Mouse (Mus musculus): ENCODE data around the gene Gpr3. TPM values are rescaled to one million over a fixed set of nuclear protein-coding genes. Genes with fewer than 3 reads are reported as not detected.

The Gpr3 gene
- polyA plus RNA-seq, 1 experiment from 2014 or later = 0.34 TPM

DNA sequence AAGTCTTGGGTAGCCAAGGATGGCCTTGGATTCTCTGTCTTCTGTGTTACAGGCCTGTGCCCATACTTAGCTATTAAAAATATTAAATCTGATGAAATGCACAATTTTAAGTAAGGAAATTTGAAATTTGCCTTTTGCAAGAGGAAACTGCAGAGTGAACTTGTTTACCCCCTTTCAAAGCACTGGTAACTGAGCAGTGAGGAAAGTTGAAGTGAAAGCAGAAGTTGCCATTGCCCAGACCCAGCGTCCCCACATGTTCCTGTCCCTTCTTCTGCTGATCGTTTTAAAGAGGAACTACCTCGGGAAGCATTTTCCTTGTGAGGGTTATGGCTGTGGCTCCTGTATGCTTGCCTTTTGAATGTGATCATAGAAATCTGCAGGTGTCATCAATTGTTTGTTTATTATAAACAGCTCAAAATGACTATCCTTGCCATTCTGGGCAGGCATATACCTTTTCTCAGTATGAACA, 42.2 kb downstream of the Gpr3 start:
- WGBS = 77% methylated on average over 3 of the region's 3 CpGs
- H3K4me3 ChIP-seq = no peak overlapping the region
- H3K4me2 ChIP-seq = 0 out of 2 replicates have a peak overlapping the region, but pooled peaks have one; percentile 6
- H3K9me3 ChIP-seq (replicated peaks) = no peaks in the 10 kb centered on the region
- H3K36me3 ChIP-seq = no peaks in the 10 kb centered on the region
- ATAC-seq (replicated peaks; ENCODE audit: insufficient number of reproducible peaks, insufficient read depth, low FRiP score, low read depth) = no peak
- no peaks in the 10 kb centered on the region for H3K27me3 ChIP-seq
- peak overlapping the region; percentile 67 for H3K27ac ChIP-seq
- peaks cover 65% of the 10 kb centered on the region for H3K4me1 ChIP-seq (replicated peaks)
- no peak overlapping the region for H3K9ac ChIP-seq

DNA sequence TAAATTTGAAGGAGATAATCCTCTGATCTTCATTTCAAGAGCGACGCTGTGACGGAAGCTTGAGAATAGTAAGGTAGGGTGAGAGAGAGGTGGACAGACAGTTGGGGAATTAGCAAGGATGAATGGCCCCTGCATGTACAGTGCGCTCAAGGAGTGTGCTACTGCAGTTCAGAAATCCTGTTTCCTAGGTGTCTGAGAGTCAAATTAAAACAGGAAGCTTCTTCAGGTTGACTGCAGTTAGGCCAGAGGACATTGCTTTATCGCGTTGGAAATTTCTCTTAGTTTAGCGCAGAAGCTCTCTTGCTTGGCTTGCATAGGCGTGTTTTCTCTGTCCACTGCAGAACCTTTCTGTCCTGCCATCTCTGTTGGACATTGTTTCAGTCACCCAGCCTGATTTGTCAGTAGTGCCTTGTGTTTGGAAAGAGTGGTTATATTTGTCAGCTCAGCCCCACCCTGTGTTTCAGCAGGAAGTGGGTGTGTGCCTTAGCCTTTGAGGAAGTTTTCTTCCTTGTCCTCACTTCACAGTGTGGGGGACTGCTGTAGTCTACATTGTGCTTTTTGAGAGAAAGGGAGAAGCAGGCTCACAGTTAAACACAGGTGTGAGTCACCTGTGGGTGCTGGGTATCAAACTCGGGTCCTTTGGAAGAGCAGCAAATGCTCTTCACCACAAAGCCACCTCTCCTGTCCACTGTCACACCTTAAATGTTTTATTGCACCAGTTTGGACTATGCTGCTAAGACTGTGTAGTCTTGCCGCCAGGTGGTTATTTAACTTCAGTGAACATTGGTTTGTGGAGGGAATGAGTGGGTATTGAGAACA, 42.9 kb downstream of the Gpr3 start:
- ATAC-seq (replicated peaks; ENCODE audit: insufficient number of reproducible peaks, insufficient read depth, low FRiP score, low read depth) = no peak
- 0 out of 2 replicates have a peak overlapping the region, but pooled peaks have one; percentile 19 for H3K4me2 ChIP-seq
- no peaks in the 10 kb centered on the region for H3K36me3 ChIP-seq
- H3K4me1 ChIP-seq (replicated peaks) = peaks cover 62% of the 10 kb centered on the region
- H3K27ac ChIP-seq = peak overlapping the region; percentile 67
- no peaks in the 10 kb centered on the region for H3K27me3 ChIP-seq
- 0 out of 2 replicates have a peak overlapping the region, but pooled peaks have one; percentile 10 for H3K9ac ChIP-seq
- whole genome bisulfite sequencing = 63% methylated on average over 10 of the region's 10 CpGs
- H3K9me3 ChIP-seq (replicated peaks) = no peaks in the 10 kb centered on the region
- no peak overlapping the region for H3K4me3 ChIP-seq

DNA sequence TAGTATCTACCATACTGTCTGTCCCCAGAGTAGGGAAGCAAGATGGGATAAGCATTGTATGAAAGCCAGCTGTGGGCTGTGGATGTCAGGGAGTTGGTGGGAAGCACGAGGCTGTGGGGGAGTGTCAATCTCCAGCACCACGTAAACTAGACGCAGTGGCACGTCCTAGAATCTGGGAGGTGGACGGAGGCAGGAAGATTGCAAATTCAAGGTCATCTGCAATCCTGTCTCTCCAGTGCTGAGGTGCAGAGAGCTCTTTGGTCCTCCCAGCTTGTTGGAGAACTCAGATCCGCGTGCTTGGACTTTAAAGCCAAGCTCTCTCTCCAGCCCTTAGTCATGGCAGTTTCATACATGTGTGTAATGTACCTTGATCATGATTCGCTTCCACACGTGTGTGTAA, 45.6 kb downstream of the Gpr3 start:
- ATAC-seq (replicated peaks; ENCODE audit: insufficient number of reproducible peaks, insufficient read depth, low FRiP score, low read depth) = no peak
- peaks cover 45% of the 10 kb centered on the region for H3K4me1 ChIP-seq (replicated peaks)
- peak overlapping the region; percentile 51 for H3K27ac ChIP-seq
- H3K9me3 ChIP-seq (replicated peaks) = no peaks in the 10 kb centered on the region
- no peak overlapping the region for H3K4me2 ChIP-seq
- no peak overlapping the region for H3K9ac ChIP-seq
- no peak overlapping the region for H3K4me3 ChIP-seq
- H3K27me3 ChIP-seq = no peaks in the 10 kb centered on the region
- 53% methylated on average over 9 of the region's 9 CpGs for WGBS
- no peaks in the 10 kb centered on the region for H3K36me3 ChIP-seq

DNA sequence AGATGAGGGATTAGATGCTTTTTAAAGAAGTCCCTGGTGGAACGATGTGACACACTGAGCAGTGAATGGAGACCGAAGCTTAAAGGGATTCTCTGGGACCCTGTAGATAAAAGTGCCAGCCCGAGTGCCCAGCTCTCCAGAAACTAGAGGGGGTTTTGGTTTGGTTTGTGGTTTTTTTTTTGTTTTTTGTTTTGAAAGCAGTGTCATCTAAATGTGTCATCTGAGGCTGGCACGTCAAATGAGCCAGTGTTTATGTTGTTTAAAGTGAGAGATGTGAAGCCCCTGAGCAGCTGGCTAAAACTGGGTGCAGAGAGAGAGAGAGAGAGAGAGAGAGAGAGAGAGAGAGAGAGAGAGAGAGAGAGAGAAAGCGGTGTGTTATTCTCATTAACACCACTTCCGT, 50.1 kb downstream of the Gpr3 start:
- 73% methylated on average over 6 of the region's 6 CpGs for WGBS
- Histone ChIP-seq H3K27ac (no peak overlapping the region), H3K36me3 (no peaks in the 10 kb centered on the region), H3K4me2 (no peak overlapping the region), H3K4me3 (no peak overlapping the region), H3K9me3 (replicated peaks) (no peaks in the 10 kb centered on the region), H3K4me1 (replicated peaks) (peaks cover 50% of the 10 kb centered on the region), H3K27me3 (no peaks in the 10 kb centered on the region), H3K9ac (no peak overlapping the region)
- no peak for ATAC-seq (replicated peaks; ENCODE audit: insufficient number of reproducible peaks, insufficient read depth, low FRiP score, low read depth)

DNA sequence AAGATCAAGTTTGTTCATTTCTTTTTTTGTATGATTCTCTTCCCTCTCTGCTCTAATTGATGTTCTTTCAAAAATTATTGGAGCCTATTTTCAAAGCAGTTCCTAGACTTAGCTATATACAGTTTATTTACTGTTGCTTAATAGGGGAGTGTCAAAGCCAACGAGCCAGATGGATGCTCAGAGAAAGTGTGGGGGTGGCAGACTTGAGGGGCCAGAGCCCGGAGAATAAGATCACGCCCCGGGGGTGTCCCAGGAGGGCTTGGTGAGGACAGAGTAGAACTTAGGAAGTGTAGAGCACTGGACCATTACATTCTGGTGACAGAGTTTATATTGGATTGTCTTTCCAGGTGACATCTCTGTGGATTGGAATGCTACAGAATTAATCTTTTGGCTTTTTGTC, 51.5 kb downstream of the Gpr3 start:
- H3K9ac ChIP-seq = no peak overlapping the region
- H3K9me3 ChIP-seq (replicated peaks) = no peaks in the 10 kb centered on the region
- H3K4me3 ChIP-seq = no peak overlapping the region
- H3K4me1 ChIP-seq (replicated peaks) = peaks cover 49% of the 10 kb centered on the region
- ATAC-seq (replicated peaks; ENCODE audit: insufficient number of reproducible peaks, insufficient read depth, low FRiP score, low read depth) = no peak
- 75% methylated on average over 4 of the region's 4 CpGs for WGBS
- no peak overlapping the region for H3K4me2 ChIP-seq
- H3K27me3 ChIP-seq = no peaks in the 10 kb centered on the region
- no peak overlapping the region for H3K27ac ChIP-seq
- H3K36me3 ChIP-seq = no peaks in the 10 kb centered on the region

DNA sequence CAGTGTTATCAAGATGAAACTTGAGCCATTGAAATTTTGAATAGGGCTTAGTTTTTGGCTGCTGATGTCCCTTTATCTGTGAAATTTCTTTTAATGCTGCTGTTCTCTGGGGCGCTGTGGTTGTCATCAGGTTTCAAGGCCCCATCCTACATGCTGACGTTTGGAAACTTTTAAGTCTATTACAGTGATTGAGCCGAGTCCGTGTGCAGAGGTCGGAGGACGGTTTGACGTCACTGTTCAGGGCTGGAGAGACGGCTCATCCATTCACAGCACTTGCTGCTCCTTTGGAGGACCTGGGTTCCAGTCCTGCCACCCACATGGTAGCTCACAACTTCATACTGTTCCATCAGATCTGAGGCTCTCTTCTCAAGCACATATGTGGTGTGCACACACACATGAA, 52.1 kb downstream of the Gpr3 start:
- no peaks in the 10 kb centered on the region for H3K9me3 ChIP-seq (replicated peaks)
- H3K4me1 ChIP-seq (replicated peaks) = peaks cover 47% of the 10 kb centered on the region
- H3K4me3 ChIP-seq = no peak overlapping the region
- H3K9ac ChIP-seq = no peak overlapping the region
- ATAC-seq (replicated peaks; ENCODE audit: insufficient number of reproducible peaks, insufficient read depth, low FRiP score, low read depth) = no peak
- no peak overlapping the region for H3K27ac ChIP-seq
- H3K4me2 ChIP-seq = no peak overlapping the region
- no peaks in the 10 kb centered on the region for H3K27me3 ChIP-seq
- H3K36me3 ChIP-seq = no peaks in the 10 kb centered on the region
- whole genome bisulfite sequencing = 87% methylated on average over 8 of the region's 8 CpGs

DNA sequence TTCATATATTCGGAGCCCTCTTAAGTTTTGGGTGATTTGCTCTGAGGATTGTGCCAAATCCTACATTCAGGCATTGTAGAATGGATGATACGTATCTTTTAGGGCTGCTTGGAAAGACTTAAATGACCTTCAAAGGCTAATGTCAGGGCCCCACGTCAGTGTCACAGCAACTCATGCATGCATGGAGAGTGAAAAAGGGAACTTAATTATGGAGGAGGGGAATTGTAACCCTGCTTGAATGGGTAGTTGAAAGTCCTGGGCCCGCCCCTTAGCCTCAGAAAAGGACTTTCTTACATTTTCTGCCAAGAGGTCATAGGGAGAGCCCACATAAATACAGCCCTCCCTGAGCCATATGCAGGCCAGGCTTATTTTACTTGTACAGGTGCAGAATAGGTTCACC, 52.7 kb downstream of the Gpr3 start:
- H3K36me3 ChIP-seq = no peaks in the 10 kb centered on the region
- no peak overlapping the region for H3K4me2 ChIP-seq
- H3K4me3 ChIP-seq = no peak overlapping the region
- peaks cover 47% of the 10 kb centered on the region for H3K4me1 ChIP-seq (replicated peaks)
- ATAC-seq (replicated peaks; ENCODE audit: insufficient number of reproducible peaks, insufficient read depth, low FRiP score, low read depth) = no peak
- no peaks in the 10 kb centered on the region for H3K9me3 ChIP-seq (replicated peaks)
- 76% methylated on average over 4 of the region's 4 CpGs for WGBS
- H3K27ac ChIP-seq = peak overlapping the region; percentile 23; the same call in 1 of the 2 replicates
- no peak overlapping the region for H3K9ac ChIP-seq
- no peaks in the 10 kb centered on the region for H3K27me3 ChIP-seq

Small RNA genes within 50 kb of the gene (microRNA-seq; reads per million reads assigned to microRNA genes)
- 2.7 reads per million, percentile 9 among the genes with 10 or more reads in this experiment for gene Mir7017

Other genes starting within 250 kb of the Gpr3 start
- 0.42 and 1.0 TPM in 2 replicates for gene Fgr, start 238.4 kb downstream of the Gpr3 start, polyA plus RNA-seq (2015; fragmentation: Nextera tagmentation; extraction: Ambion mirVana)
- 6.3 and 8.5 TPM in 2 replicates for gene Ahdc1, start 201.3 kb downstream of the Gpr3 start, polyA plus RNA-seq (2015; fragmentation: Nextera tagmentation; extraction: Ambion mirVana)
- gene Wasf2, start 82.0 kb downstream of the Gpr3 start, polyA plus RNA-seq (2015; fragmentation: Nextera tagmentation; extraction: Ambion mirVana) = 67.3 and 72.8 TPM in 2 replicates
- 0.28 and 1.7 TPM in 2 replicates for gene Cd164l2, start 405 bp downstream of the Gpr3 start, polyA plus RNA-seq (2015; fragmentation: Nextera tagmentation; extraction: Ambion mirVana)
- 2.9 and 3.4 TPM in 2 replicates for gene Map3k6, start 28.3 kb upstream of the Gpr3 start, polyA plus RNA-seq (2015; fragmentation: Nextera tagmentation; extraction: Ambion mirVana)
- gene Sytl1, start 50.6 kb upstream of the Gpr3 start, polyA plus RNA-seq (2015; fragmentation: Nextera tagmentation; extraction: Ambion mirVana) = 0.96 and 4.9 TPM in 2 replicates
- gene Tmem222, start 65.3 kb upstream of the Gpr3 start, polyA plus RNA-seq (2015; fragmentation: Nextera tagmentation; extraction: Ambion mirVana) = 46.1 and 58.9 TPM in 2 replicates
- 11.4 and 14.3 TPM in 2 replicates for gene Wdtc1, start 140.9 kb upstream of the Gpr3 start, polyA plus RNA-seq (2015; fragmentation: Nextera tagmentation; extraction: Ambion mirVana)
- 6.6 and 8.2 TPM in 2 replicates for gene Slc9a1, start 157.2 kb upstream of the Gpr3 start, polyA plus RNA-seq (2015; fragmentation: Nextera tagmentation; extraction: Ambion mirVana)